Mouse (Mus musculus) fat pad, adult 2 months (tissue): Measurements from ENCODE around the gene Aggf1.

ENCODE experiments used
- DNase-seq: peaks from one replicate; pipeline ENCODE4 v3.0.0-alpha.2; 2011; ENCODE audit warnings: low read depth, low spot score; ENCODE audit errors: extremely low read depth

Gene Aggf1

GRCm38 (mm10) chr13:95332086-95332899 is 42.9 kb downstream of the Aggf1 start:
- no peak for DNase-seq

DNA sequence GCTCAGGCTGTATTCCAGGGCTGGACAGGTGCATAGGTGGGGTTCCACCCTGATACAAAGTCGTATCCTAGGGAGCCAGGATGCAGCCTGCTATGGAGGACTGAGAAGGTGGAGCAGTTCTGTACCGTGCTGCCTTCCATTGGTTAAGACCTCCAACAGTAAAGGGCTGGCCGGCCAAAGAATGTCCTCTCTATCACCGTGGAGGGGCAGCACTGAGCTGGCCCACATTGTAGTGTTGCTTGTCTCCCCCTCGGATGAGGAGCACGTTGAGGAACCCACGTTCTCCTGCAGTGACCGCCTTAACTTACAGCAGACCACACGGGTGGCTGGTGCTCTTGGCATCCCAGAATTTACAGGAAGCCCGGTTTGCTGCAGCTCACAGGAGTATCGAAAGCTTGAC is 44.6 kb downstream of the Aggf1 start:
- DNase-seq: no peak

GRCm38 (mm10) chr13:95328767-95329166 is 46.4 kb downstream of the Aggf1 start:
- DNase-seq: no peak

DNA sequence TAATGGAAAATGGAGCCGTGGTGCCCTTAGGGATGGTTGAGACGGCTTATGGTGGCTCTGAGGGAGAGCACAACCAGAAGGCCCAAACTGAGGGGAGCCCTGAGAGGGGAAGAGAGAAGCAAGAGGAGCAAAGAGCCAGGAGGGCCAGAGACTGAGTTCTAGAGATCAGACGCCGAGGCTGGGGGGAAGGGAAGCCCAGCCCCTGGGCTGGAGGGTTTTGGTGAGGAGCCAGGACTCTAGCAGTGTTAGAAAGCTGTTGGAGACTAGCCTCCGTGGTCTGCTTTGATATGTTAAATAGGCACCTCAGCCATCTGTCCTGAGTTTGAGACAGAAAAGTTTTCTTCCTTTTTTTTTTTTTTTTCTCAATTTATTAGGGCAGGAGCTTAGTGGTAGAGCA is 47.8 kb downstream of the Aggf1 start:
- no peak for DNase-seq

- DNase-seq: no peak
These were observed 48.4 kb downstream of the Aggf1 start for GRCm38 (mm10) chr13:95326611-95327344.

DNA sequence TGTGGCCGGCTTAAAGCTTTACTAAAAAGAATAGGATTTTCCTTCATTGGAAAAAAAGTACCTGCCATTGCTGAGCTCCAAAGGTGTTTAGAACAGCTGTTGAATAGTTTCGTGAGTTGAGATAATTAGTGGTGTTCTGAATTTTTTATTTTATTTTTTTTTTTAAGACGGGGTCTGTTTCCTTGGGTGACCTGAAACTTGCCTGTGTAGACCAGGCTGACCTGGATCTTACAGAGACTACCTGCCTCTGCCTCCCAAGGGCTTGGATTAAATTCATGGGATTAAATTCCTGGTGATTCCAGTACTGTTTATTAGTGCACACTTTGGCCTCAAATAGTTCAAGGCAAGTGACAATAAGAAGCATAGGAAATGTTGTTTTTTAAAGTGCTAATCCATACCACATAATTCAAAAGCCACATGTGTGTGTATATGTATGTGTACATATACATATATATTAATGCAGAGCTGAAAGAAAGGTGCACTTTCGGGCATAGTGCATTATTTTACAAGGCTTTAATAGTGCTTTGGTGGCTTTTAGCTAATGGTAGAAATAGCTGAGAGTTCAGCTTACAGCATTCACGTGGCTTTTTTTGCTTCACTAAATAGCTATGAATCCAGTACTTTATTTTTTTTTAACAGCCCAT is 49.1 kb downstream of the Aggf1 start:
- DNase-seq: no peak

- DNase-seq: no peak
These were observed 49.9 kb downstream of the Aggf1 start for GRCm38 (mm10) chr13:95325080-95325906.

- DNase-seq: no peak
These were observed 50.5 kb downstream of the Aggf1 start for GRCm38 (mm10) chr13:95324626-95325079.

DNA sequence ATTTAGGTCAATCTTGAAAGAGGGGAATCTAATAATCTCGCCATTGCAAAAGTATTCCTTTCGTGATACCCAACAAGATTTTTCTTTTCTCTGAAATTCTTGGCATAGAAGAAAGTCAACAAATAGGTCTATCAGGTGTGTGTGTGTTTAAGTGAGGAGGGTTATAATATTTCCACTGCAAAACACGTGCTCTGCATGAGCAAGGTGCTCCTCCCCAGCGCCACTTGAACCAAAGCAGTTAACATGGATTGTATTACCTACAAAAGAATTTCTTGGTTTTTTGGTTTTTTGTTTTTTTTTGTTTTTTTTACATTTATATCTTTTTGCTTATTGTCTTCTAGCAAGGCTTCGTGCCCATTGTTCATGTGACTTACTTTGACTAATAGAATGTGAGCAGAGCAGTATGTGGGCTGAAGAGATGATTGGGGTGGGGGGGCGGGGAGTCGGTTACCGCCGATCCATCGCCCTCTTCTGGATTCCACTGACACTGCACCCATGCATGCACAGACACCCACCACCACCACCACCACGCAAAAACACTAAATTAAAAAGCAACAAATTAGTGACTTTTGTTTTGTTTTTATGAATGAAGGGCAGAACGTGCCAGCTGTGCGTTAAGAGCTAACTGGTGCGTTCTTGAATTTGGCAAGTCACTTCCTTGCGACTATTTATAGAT is 51.1 kb downstream of the Aggf1 start:
- no peak for DNase-seq

DNA sequence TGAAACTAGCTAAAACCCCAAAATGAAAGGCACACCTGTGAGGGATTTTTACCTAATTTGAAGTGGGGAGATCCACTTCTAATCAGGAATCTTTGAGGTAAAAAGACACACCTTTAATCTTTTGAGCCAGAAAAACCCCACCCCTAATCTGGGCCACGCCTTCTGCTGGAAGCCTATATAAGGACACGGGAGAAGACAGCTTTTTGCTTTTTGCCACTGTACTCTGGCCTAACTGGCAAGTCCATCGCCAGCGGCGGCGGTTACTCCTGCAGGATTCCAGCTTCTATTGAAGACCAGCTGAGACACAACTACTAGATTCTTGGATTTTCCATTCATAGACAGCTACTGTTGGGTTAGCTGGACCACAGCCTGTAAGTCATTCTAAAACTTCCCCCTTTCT is 51.8 kb downstream of the Aggf1 start, which contains the start of gene Zbed3:
TSS of gene Zbed3 (plus strand) at position 213 of the 400 bp plus-strand sequence.
- DNase-seq: no peak

DNA sequence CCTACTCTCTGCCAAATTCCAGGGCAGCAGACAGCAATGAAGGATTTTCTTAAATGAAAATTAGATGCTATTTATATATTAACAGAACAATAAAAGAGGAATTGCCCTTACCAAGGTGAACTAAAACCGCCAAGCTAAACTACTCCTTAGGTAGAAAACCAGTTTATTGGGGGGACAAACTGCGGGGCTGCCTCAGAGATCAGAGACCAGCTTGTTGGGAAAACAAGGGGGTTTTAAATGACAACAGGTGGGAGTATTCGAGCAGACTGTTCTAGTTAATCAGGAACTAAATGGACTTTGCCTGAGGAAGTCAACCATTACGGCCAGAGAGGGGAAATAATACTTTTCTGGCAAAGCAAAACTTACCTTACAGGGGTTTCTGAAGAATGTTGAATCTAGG is 54.7 kb downstream of the Aggf1 start:
- DNase-seq: no peak

DNA sequence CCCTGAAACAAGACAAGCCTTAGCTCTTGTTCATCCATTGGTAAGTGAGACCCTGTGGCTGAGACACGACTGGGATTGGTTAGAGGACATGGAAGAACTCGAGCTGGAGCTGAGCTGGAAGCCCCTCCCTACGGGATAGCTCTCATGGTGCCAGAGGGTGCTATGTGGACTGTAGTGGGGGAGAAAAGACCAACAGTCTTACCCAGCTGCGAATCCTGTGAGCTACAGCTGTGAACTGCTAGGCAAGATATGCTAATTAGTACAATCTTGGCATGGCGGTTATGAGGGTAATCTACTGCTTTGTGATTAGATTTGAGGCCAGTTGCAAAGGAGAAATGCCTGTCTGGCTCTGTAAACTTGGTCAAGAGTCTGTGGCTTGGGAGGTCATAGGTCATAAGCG is 56.0 kb downstream of the Aggf1 start:
- no peak for DNase-seq

DNA sequence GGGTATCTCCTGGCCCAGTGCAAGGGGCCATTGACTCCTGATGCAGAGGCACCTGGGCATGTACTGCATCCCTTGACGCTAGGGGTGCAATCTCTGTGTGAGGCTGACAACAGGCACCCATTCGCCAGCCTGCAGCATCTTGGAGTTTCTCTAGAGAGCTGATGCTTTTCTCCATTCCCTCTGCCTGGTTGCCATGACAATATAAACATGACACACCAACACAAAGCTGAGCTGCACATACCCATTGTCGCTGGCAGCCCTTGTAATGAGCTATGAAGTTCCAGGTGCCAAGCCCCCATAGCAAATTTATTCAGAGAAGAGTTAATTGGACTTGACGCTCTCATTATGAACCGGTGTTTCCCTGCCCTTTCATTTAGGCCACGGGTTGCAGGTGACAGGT is 63.1 kb downstream of the Aggf1 start:
- no peak for DNase-seq

DNA sequence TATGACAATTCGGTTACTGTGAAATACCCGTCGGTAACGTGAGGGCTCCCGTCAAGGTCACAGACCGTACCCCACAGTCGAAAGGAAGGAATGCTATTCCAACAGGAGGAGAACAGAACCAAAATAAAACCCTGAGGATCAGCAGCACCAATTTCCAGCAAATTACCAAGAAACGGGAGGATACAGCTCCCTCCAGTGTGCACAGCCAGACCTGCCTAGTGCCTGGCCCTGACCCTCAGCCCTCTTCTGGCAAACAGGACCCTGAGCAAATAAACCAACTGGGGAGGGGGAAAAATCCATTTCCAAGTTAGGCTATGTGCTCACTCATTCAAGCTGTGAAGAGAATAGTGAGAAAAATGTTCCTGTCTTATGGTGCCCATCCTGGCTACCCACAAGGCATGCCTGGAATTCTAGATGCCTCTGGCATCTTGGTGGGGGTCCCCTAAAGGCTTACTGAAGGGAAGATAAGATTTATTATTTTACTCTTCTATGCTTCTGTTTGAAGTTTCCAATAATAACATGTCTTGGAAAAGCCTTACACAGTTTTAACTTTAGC is 68.0 kb downstream of the Aggf1 start:
- no peak for DNase-seq

GRCm38 (mm10) chr13:95306596-95306995 is 68.6 kb downstream of the Aggf1 start:
- no peak for DNase-seq
